Mouse (Mus musculus) megakaryocyte, adult 5-6 weeks (primary cell): ENCODE measurements around the gene Ybx1. TPM values are rescaled to one million over a fixed set of nuclear protein-coding genes. Genes with fewer than 3 reads are reported as not detected.

Experiments
- ATAC-seq: 2 replicates; pipeline ENCODE4 v1.8.0; 2016; ENCODE audit warnings: mild to moderate bottlenecking, inconsistent platforms; ENCODE audit not compliant: poor library complexity, severe bottlenecking
- total RNA-seq, 2 experiments: library from RNA; stranded (forward) in 1 of 2; stranded (reverse) in 1 of 2; fragments of 153-499, 151-499 nt in 1 of 2; fragments of 221-1000, 200-1000 nt in 1 of 2; gene quantifications; 2 replicates each; pipeline versions ENCODE4 v1.2.3 to v1.2.4; 2015 to 2017

Gene Ybx1
- total RNA-seq, 2 experiments from 2014 or later, result 749 to 791 TPM

DNA sequence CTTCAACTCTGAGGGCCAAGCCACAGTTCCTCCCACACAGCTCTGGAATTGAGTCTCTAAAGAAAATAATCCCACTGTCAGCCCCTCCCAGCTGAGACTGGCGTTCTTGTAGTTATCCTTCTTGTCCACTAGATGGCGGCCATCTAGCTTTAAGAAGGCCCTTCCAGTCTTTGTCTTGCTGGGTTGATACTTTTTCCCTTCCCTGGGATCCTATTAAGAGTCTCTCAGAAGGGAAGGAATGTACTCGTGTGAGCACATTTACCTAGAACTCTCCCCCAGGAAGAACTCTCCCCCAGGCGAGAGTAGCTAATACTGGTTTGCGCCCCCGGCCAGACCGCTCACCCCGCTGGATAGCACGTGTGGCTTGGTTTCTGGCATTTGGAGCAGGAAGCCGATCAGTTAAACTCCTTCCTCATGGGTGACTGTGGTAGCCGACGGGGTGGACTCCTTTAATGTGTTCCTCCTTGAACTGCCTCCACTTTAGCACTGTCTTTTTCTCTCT, 55.2 kb downstream of the Ybx1 start:
- peak; percentile 90 for ATAC-seq

DNA sequence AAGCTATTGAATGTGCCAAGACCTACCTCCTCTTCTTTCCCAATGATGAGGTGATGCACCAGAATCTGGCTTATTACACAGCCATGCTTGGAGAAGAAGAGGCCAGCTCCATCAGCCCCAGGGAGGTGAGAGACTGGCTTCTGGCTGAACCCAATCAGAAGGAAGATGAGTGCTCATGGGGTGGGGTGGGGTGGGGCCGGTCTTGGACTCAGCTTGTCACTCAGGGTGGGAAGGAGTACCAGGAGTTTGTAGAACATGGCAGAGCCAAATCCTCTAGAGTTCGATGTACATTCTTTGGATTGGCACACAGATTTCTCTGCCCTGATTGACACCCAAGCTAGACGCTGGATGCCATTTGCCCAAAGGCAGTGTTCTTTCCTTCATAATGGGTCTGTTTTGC, 55.7 kb downstream of the Ybx1 start:
- no peak for ATAC-seq

DNA sequence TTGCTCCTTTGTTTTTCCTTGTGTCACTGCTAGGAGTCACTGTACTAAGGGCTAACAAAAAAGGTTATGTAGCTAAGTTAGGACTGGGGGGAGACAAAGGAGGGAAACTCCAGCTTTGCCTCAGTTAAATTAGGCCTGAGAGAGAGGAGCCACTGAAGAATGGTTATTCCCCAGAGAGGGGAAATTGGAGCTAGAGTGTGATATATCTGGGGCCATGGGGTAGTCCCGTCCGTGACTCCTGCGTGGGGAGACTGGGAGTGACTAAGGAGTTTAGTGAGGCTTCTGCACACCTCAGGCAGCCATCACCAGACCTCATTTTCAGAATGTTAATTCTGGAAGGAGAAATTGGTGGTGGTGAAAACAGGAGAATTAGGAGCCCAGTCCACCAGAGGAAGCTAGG, 60.1 kb downstream of the Ybx1 start:
- no peak for ATAC-seq

DNA sequence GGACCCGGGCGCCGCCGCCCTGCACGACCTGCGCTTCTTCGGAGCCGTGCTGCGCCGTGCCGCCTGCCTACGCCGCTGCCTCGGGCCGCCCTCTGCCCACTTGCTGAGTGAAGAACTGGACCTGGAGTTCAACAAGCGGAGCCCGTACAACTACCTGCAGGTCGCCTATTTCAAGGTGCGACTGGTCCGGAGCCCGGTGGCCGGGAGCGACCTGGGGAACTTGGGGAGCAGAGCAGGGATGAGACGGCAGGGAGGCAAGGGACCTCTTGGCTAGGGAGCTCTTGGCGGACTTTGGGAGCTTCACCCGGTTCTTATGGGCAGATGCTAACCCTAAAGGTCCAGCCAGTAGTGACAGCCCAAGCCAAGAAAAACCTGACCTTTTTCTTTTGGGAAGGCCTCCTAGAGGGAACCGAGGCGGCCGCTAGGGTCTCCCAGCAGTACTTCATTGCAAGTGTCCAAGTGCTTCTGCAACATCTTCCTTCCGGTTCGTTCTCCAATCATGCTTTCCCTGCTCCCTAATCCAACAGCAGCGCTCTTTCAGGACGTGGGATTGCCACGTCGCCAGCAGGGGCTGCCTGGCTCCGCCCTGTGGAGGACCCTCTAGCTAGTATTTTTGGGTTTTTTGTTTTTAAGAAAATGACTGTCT, 61.0 kb downstream of the Ybx1 start:
- peak; percentile 14 for ATAC-seq

DNA sequence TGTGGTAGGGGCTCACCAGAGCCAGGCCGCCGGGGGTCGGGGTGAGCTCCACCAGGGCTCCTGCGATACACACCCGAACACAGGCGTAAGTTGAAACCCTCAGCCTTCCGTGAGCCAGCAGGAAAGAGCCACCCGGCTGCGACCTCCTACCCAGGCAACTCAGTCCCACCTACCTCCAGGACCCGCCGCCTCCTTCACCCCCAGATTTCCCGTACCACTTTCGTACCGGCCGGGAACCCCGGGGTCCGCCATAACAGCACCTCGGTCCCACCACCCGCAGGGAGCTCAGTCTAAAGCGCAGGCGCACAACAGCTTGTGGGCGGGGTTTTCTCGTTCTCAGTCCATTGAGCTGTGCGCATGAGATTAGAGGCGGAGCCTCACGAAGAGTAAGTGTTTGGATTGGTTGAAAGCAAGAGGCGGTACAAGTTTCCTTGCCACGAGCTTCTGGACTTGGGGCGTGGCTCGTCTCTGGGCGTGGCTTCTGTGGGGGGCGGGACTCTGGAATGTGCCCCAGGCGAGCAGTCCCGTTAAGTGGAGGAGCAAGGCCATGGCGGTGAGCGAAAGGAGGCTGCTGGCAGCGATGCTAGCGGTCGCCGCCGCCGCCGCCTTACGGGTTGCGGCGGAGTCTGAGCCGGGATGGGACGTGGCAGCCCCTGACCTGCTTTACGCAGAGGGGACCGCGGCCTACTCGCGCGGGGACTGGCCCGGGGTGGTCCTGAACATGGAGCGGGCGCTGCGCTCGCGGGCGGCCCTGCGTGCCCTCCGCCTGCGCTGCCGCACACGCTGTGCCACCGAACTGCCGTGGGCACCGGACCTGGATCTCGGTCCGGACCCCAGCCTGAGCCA, 61.8 kb downstream of the Ybx1 start, which contains the start of the genes AU022252 and P3h1:
Gene AU022252 (minus strand): TSS at position 303 of the 846 bp plus-strand sequence.
Gene P3h1 (plus strand): TSS at position 506 of the 846 bp plus-strand sequence.
- peak; percentile 94 for ATAC-seq

Other genes with a start within 250 kb of the Ybx1 start
- 9.0 and 14.4 TPM in 2 replicates for gene Slc2a1, start 185.9 kb downstream of the Ybx1 start, total RNA-seq (2015)
- 14.3 and 18.0 TPM in 2 replicates for gene Slc2a1, start 185.9 kb downstream of the Ybx1 start, total RNA-seq (2017)
- 7.0 and 10.2 TPM in 2 replicates for gene Zfp691, start 120.4 kb downstream of the Ybx1 start, total RNA-seq (2015)
- 1.9 and 4.5 TPM in 2 replicates for gene Zfp691, start 120.4 kb downstream of the Ybx1 start, total RNA-seq (2017)
- gene Ermap, start 104.6 kb downstream of the Ybx1 start, total RNA-seq (2015), result 4.4 and 10.0 TPM in 2 replicates
- gene Ermap, start 104.6 kb downstream of the Ybx1 start, total RNA-seq (2017), result 3.7 and 8.2 TPM in 2 replicates
- 20.6 and 28.6 TPM in 2 replicates for gene Svbp, start 99.3 kb downstream of the Ybx1 start, total RNA-seq (2015)
- 19.7 and 42.9 TPM in 2 replicates for gene Svbp, start 99.3 kb downstream of the Ybx1 start, total RNA-seq (2017)
- not detected in 2 replicates for gene Tmem269, start 76.4 kb downstream of the Ybx1 start, total RNA-seq (2015)
- not detected in 2 replicates for gene Tmem269, start 76.4 kb downstream of the Ybx1 start, total RNA-seq (2017)
- 2.1 and 4.5 TPM in 2 replicates for gene AU022252, start 61.9 kb downstream of the Ybx1 start, total RNA-seq (2015)
- gene AU022252, start 61.9 kb downstream of the Ybx1 start, total RNA-seq (2017), result 2.9 and 6.6 TPM in 2 replicates
- 0.94 and 1.1 TPM in 2 replicates for gene P3h1, start 61.7 kb downstream of the Ybx1 start, total RNA-seq (2015)
- gene P3h1, start 61.7 kb downstream of the Ybx1 start, total RNA-seq (2017), result 3.3 and 3.5 TPM in 2 replicates
- gene Cldn19, start 39.2 kb downstream of the Ybx1 start, total RNA-seq (2015), result not detected in 2 replicates
- not detected in 2 replicates for gene Cldn19, start 39.2 kb downstream of the Ybx1 start, total RNA-seq (2017)
- gene Ppih, start 25.9 kb upstream of the Ybx1 start, total RNA-seq (2015), result 84.7 and 92.6 TPM in 2 replicates
- 87.4 and 98.8 TPM in 2 replicates for gene Ppih, start 25.9 kb upstream of the Ybx1 start, total RNA-seq (2017)
- 0.07 TPM in 1 of 2 replicates, not detected in the other for gene Ccdc30, start 120.9 kb upstream of the Ybx1 start, total RNA-seq (2015)
- gene Ccdc30, start 120.9 kb upstream of the Ybx1 start, total RNA-seq (2017), result not detected in 2 replicates
- 8.0 and 8.6 TPM in 2 replicates for gene Ppcs, start 127.8 kb upstream of the Ybx1 start, total RNA-seq (2015)
- 7.2 and 7.6 TPM in 2 replicates for gene Ppcs, start 127.8 kb upstream of the Ybx1 start, total RNA-seq (2017)
- not detected in 2 replicates for gene Zmynd12, start 128.2 kb upstream of the Ybx1 start, total RNA-seq (2015)
- gene Zmynd12, start 128.2 kb upstream of the Ybx1 start, total RNA-seq (2017), result not detected in 2 replicates
- not detected in 2 replicates for gene Rimkla, start 198.0 kb upstream of the Ybx1 start, total RNA-seq (2015)
- not detected in 2 replicates for gene Rimkla, start 198.0 kb upstream of the Ybx1 start, total RNA-seq (2017)
- gene Foxj3, start 242.4 kb upstream of the Ybx1 start, total RNA-seq (2015), result 21.3 and 31.6 TPM in 2 replicates
- gene Foxj3, start 242.4 kb upstream of the Ybx1 start, total RNA-seq (2017), result 13.4 and 15.4 TPM in 2 replicates
- 0.69 and 1.6 TPM in 2 replicates for gene Frg2f1, start 244.9 kb upstream of the Ybx1 start, total RNA-seq (2015)
- 0.28 and 0.59 TPM in 2 replicates for gene Frg2f1, start 244.9 kb upstream of the Ybx1 start, total RNA-seq (2017)